Mouse (Mus musculus) kidney, embryonic 15.5 days (tissue): Measurements from ENCODE around the gene Gm11549. TPM values are rescaled to one million over a fixed set of nuclear protein-coding genes. Genes with fewer than 3 reads are reported as not detected.

ENCODE experiments used
- ATAC-seq: fragments of 200-750 bp; cut with Nextera tagmentation; replicated peaks from 2 replicates; pipeline ENCODE4 v1.8.0; 2017; ENCODE audit warnings: moderate TSS enrichment; ENCODE audit not compliant: low FRiP score
- H3K27ac ChIP-seq: fragments of 300-500 bp; sonication (generic); 2 replicates; pipeline ENCODE4 v1.5.1; 2015; ENCODE audit warnings: mild to moderate bottlenecking, inconsistent platforms
- H3K27me3 ChIP-seq: fragments of 300-500 bp; sonication (generic); 2 replicates; pipeline ENCODE4 v1.6.1; 2015; ENCODE audit warnings: inconsistent platforms
- H3K36me3 ChIP-seq: fragments of 300-500 bp; sonication (generic); 2 replicates; pipeline ENCODE4 v1.6.1; 2015; ENCODE audit warnings: inconsistent platforms
- H3K4me1 ChIP-seq: fragments of 300-500 bp; sonication (generic); 2 replicates; pipeline ENCODE4 v1.6.1; 2015; ENCODE audit warnings: inconsistent platforms
- H3K4me2 ChIP-seq: fragments of 300-500 bp; sonication (generic); 2 replicates; pipeline ENCODE4 v1.6.1; 2015; ENCODE audit warnings: moderate library complexity, mild to moderate bottlenecking, inconsistent platforms
- H3K4me3 ChIP-seq: fragments of 300-500 bp; sonication (generic); replicated peaks from 2 replicates; pipeline ENCODE4 v1.5.1; 2015; ENCODE audit warnings: mild to moderate bottlenecking, inconsistent platforms
- H3K9ac ChIP-seq: fragments of 300-500 bp; sonication (generic); 2 replicates; pipeline ENCODE4 v1.6.1; 2015; ENCODE audit warnings: mild to moderate bottlenecking, inconsistent platforms
- H3K9me3 ChIP-seq: fragments of 300-500 bp; sonication (generic); replicated peaks from 2 replicates; pipeline ENCODE4 v1.6.1; 2016; ENCODE audit warnings: inconsistent platforms
- WGBS: fragments of 180-500 bp; shearing (Covaris S2); methylation state at CpG from one replicate; pipeline ENCODE4 v1.1.7; 2015; ENCODE audit warnings: mixed read lengths; 5-methylcytosine and 5-hydroxymethylcytosine counted together
- polyA plus RNA-seq: library from polyadenylated mRNA; unstranded; fragments of >200 nt; fragmentation: Nextera tagmentation; extraction: Ambion mirVana; gene quantifications from 2 replicates; pipeline ENCODE4 v1.2.1, GENCODE M21; 2015

Gm11549 gene
- polyA plus RNA-seq, 1 experiment from 2014 or later, result 0.05 TPM

GRCm38 (mm10) chr3:36476261-36477155 lies 45.1 kb downstream of the Gm11549 start:
- H3K9ac ChIP-seq, result peak overlapping the region; percentile 58
- WGBS, result 13% methylated on average over 20 of the region's 20 CpGs
- no peaks in the 10 kb centered on the region for H3K27me3 ChIP-seq
- peak overlapping the region; percentile 93 for H3K27ac ChIP-seq
- ATAC-seq, result 0 out of 2 replicates have a peak, but pooled peaks have one; percentile 1
- H3K9me3 ChIP-seq, result no peaks in the 10 kb centered on the region
- H3K4me2 ChIP-seq, result peak overlapping the region; percentile 89
- H3K4me3 ChIP-seq, result peak overlapping the region; percentile 82
- peaks cover 32% of the 10 kb centered on the region for H3K4me1 ChIP-seq
- no peaks in the 10 kb centered on the region for H3K36me3 ChIP-seq

- H3K4me3 ChIP-seq, result peak within 1 kb of the TSS; percentile 82
- no peaks in the 10 kb centered on the region for H3K27me3 ChIP-seq
- H3K4me2 ChIP-seq, result peak within 1 kb of the TSS; percentile 89
- H3K27ac ChIP-seq, result peak within 1 kb of the TSS; percentile 93
- no peaks in the 10 kb centered on the region for H3K36me3 ChIP-seq
- peak; percentile 99 for ATAC-seq
- H3K4me1 ChIP-seq, result peaks cover 32% of the 10 kb centered on the region
- H3K9ac ChIP-seq, result peak within 1 kb of the TSS; percentile 76
- no peaks in the 10 kb centered on the region for H3K9me3 ChIP-seq
- WGBS, result under 1% methylated on average over 32 of the region's 32 CpGs
Observed at GRCm38 (mm10) chr3:36475532-36476087, 46.0 kb downstream of the Gm11549 start, which contains the start of the genes Anxa5 and 1810062G17Rik. Gene Anxa5, minus strand, starts transcription at chr3:36475894. Gene 1810062G17Rik, plus strand, starts transcription at chr3:36475937.

- under 1% methylated on average over 24 of the region's 24 CpGs for WGBS
- Histone ChIP-seq H3K9me3 (no peaks in the 10 kb centered on the region), H3K9ac (peak overlapping the region; percentile 76), H3K4me1 (peaks cover 32% of the 10 kb centered on the region), H3K27ac (peak overlapping the region; percentile 93), H3K27me3 (no peaks in the 10 kb centered on the region), H3K4me2 (peak overlapping the region; percentile 89), H3K36me3 (no peaks in the 10 kb centered on the region), H3K4me3 (peak overlapping the region; percentile 82)
- no peak for ATAC-seq
Observed at GRCm38 (mm10) chr3:36474938-36475483, 46.6 kb downstream of the Gm11549 start.

DNA sequence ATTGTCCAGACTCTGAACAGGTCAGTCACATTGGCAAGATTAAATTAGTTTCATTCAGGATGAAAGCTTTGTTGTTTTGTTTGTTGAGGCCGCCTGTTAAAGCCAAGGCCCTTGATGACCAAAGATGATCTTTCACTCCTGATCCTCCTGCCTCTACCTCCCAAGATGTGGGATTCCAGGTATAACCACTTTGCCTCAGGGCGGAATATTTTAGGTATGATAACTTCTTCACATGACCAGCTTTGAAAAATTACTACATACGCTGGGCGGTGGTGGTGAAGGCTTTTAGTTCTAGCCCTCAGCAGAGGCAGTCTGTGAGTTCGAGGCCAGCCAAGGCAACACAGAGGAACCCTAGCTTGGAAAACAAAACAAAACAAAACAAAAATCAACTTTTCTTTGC lies 47.2 kb downstream of the Gm11549 start:
- Histone ChIP-seq H3K9me3 (no peaks in the 10 kb centered on the region), H3K4me1 (peaks cover 32% of the 10 kb centered on the region), H3K4me3 (peak overlapping the region; percentile 82), H3K27me3 (no peaks in the 10 kb centered on the region), H3K4me2 (peak overlapping the region; percentile 89), H3K27ac (0 out of 2 replicates have a peak overlapping the region, but pooled peaks have one; percentile 93), H3K36me3 (no peaks in the 10 kb centered on the region), H3K9ac (0 out of 2 replicates have a peak overlapping the region, but pooled peaks have one; percentile 76)
- no peak for ATAC-seq
- WGBS, result 78% methylated on average over 5 of the region's 5 CpGs

- no peak overlapping the region for H3K4me2 ChIP-seq
- no peaks in the 10 kb centered on the region for H3K27me3 ChIP-seq
- H3K4me3 ChIP-seq, result no peak overlapping the region
- no peak overlapping the region for H3K9ac ChIP-seq
- H3K4me1 ChIP-seq, result peaks cover 28% of the 10 kb centered on the region
- ATAC-seq, result no peak
- no peaks in the 10 kb centered on the region for H3K9me3 ChIP-seq
- H3K27ac ChIP-seq, result no peak overlapping the region
- H3K36me3 ChIP-seq, result no peaks in the 10 kb centered on the region
- 97% methylated on average over 5 of the region's 5 CpGs for WGBS
Observed at GRCm38 (mm10) chr3:36473222-36473621, 48.4 kb downstream of the Gm11549 start.

DNA sequence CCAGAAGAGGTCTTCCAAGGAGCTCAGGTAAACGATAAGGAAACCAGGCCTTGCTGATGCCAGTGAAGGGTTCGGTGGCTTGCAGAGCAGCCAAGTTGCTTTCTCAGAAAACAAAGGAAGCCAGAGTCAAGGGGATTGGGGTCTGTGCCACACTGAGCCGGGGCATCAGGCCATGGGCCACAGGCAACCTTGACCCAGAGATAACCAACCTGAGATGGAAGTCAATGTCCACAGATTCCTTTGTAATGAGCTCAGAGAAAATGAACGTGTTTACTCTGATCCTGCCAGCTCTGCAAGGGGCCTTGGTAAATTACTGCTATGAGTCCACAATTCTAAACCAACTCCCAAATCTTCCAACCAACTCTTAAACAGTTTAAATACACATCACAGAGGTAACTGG lies 49.8 kb downstream of the Gm11549 start:
- 65% methylated on average over 4 of the region's 4 CpGs for WGBS
- no peak overlapping the region for H3K4me3 ChIP-seq

DNA sequence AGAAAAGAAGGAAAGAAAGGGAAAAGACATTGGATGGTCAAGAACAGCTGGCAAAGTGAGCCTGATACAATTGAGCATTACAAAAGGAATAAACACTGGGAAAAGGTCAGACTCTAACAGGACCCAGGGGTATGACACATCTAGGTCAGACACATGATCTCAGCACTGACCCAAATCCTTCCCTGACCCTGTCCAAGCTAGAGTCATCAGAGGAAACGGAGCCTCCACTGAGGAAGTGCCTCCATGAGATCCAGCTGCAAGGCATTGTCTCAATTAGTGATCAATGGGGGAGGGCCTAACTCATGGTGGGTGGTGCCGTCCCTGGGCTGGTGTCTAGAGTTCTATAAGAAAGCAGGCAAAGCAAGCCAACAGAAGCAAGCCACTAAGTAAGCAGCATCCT lies 52.7 kb downstream of the Gm11549 start:
- 38% methylated on average over 2 of the region's 2 CpGs for WGBS
- ATAC-seq, result no peak

More for the DNA sequence above, 49.8 kb downstream of the Gm11549 start:
- H3K27ac ChIP-seq, result no peak overlapping the region
- H3K4me2 ChIP-seq, result no peak overlapping the region
- peaks cover 22% of the 10 kb centered on the region for H3K4me1 ChIP-seq
- no peaks in the 10 kb centered on the region for H3K9me3 ChIP-seq
- H3K36me3 ChIP-seq, result no peaks in the 10 kb centered on the region
- ATAC-seq, result no peak
- H3K27me3 ChIP-seq, result no peaks in the 10 kb centered on the region
- H3K9ac ChIP-seq, result no peak overlapping the region

DNA sequence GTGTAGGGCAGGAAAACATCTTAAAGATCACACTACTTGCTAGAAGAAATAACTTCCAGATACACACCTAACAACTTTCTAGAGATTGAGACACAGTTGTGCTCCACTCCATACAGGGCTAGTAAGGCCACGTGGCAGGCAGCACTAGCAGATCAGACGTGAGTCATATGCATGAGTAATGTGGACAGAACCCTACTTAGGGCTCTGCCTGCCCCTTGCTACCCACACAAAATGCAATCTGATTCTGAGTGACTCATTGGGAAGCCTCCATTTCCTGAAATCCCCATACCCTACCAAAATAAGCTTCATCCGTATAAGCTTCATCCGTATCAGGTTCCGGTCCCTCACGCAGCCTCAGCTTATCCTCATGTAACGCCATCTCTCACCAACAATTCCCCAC lies 54.0 kb downstream of the Gm11549 start:
- Histone ChIP-seq H3K4me3 (no peak overlapping the region), H3K27ac (no peak overlapping the region), H3K36me3 (peaks cover 7% of the 10 kb centered on the region), H3K9me3 (no peaks in the 10 kb centered on the region), H3K27me3 (no peaks in the 10 kb centered on the region), H3K4me2 (no peak overlapping the region), H3K9ac (no peak overlapping the region), H3K4me1 (peaks cover 3% of the 10 kb centered on the region; the same call in 1 of the 2 replicates)
- ATAC-seq, result no peak
- WGBS, result 84% methylated on average over 7 of the region's 7 CpGs

More for the DNA sequence above, 52.7 kb downstream of the Gm11549 start:
- H3K4me2 ChIP-seq, result no peak overlapping the region
- no peaks in the 10 kb centered on the region for H3K27me3 ChIP-seq
- H3K27ac ChIP-seq, result no peak overlapping the region
- H3K4me1 ChIP-seq, result peaks cover 10% of the 10 kb centered on the region; the same call in 1 of the 2 replicates
- H3K4me3 ChIP-seq, result no peak overlapping the region
- no peaks in the 10 kb centered on the region for H3K9me3 ChIP-seq
- peaks cover under 1% of the 10 kb centered on the region; the same call in 1 of the 2 replicates for H3K36me3 ChIP-seq
- no peak overlapping the region for H3K9ac ChIP-seq

- Histone ChIP-seq H3K36me3 (peaks cover 25% of the 10 kb centered on the region), H3K27ac (no peak overlapping the region), H3K9ac (no peak overlapping the region), H3K27me3 (no peaks in the 10 kb centered on the region), H3K4me1 (peaks cover 3% of the 10 kb centered on the region; the same call in 1 of the 2 replicates), H3K9me3 (no peaks in the 10 kb centered on the region), H3K4me2 (no peak overlapping the region), H3K4me3 (no peak overlapping the region)
- WGBS, result 70% methylated on average over 7 of the region's 7 CpGs
- no peak for ATAC-seq
Observed at GRCm38 (mm10) chr3:36465538-36465937, 56.1 kb downstream of the Gm11549 start.
